ENCODE assay signal across 8 mouse cellular contexts in genomic region chr10:17946046-17946445, GRCm38 (mm10). TPM values are rescaled to one million over a fixed set of nuclear protein-coding genes. Genes with fewer than 3 reads are reported as not detected.
DNase-seq lines count a peak whose midpoint lies in the region; ATAC-seq and TF ChIP-seq lines count a peak whose summit lies in the region.

No protein-coding gene starts in this region.

- peaks cover 4% of the 10 kb centered on the region; the same call in 1 of the 2 replicates for H3K4me1 ChIP-seq in lung, adult 2 months (ENCODE audit: control insufficient read depth, insufficient read depth, low read length)
- H3K4me1 ChIP-seq in forebrain, embryonic 12.5 days, result peaks cover 7% of the 10 kb centered on the region
- peaks cover 7% of the 10 kb centered on the region; the same call in 1 of the 2 replicates for H3K4me1 ChIP-seq in limb, embryonic 15.5 days
- peaks cover 14% of the 10 kb centered on the region for H3K4me1 ChIP-seq in neural tube, embryonic 15.5 days

- peak overlapping the region; percentile 62 for H3K4me2 ChIP-seq in forebrain, embryonic 12.5 days
- peak overlapping the region; percentile 52 for H3K4me2 ChIP-seq in limb, embryonic 15.5 days
- H3K4me2 ChIP-seq in neural tube, embryonic 15.5 days, result peak overlapping the region; percentile 62

- H3K36me3 ChIP-seq in forebrain, embryonic 12.5 days (replicated peaks), result no peaks in the 10 kb centered on the region
- H3K36me3 ChIP-seq in limb, embryonic 15.5 days, result no peaks in the 10 kb centered on the region
- H3K36me3 ChIP-seq in neural tube, embryonic 15.5 days, result no peaks in the 10 kb centered on the region

- no peak for DNase-seq in lung, adult 2 months
- DNase-seq in lung, postnatal 25 days (ENCODE audit: low spot score), result no peak
- DNase-seq in embryo, embryonic 10 days (ENCODE audit: low spot score), result no peak
- no peak for DNase-seq in thymus, postnatal 25 days
- DNase-seq in gastrocnemius, postnatal 10 days, result no peak

- H3K27ac ChIP-seq in forebrain, embryonic 12.5 days, result no peak overlapping the region
- H3K27ac ChIP-seq in limb, embryonic 15.5 days, result no peak overlapping the region
- H3K27ac ChIP-seq in neural tube, embryonic 15.5 days (replicated peaks), result no peak overlapping the region

- peak overlapping the region; percentile 15 for H3K4me3 ChIP-seq in lung, adult 2 months (replicated peaks; ENCODE audit: extremely low read depth, low read depth, low read length)
- H3K4me3 ChIP-seq in forebrain, embryonic 12.5 days (replicated peaks), result peak overlapping the region; percentile 88
- H3K4me3 ChIP-seq in limb, embryonic 15.5 days, result peak overlapping the region; percentile 87
- peak overlapping the region; percentile 83 for H3K4me3 ChIP-seq in neural tube, embryonic 15.5 days (replicated peaks)

- no peak for TF ChIP-seq POLR2A in lung, adult 2 months (IDR thresholded peaks at IDR 0.05; ENCODE audit: borderline replicate concordance, extremely low read depth, low read depth, low read length)

- 8% methylated on average over 3 of the region's 3 CpGs for WGBS in lung, adult 2 months
- WGBS in forebrain, embryonic 12.5 days, result 63% methylated on average over 3 of the region's 3 CpGs
- 51% methylated on average over 3 of the region's 3 CpGs for WGBS in limb, embryonic 15.5 days
- WGBS in neural tube, embryonic 15.5 days, result 55% methylated on average over 3 of the region's 3 CpGs

- no peak for ATAC-seq in forebrain, embryonic 12.5 days (ENCODE audit: low FRiP score)
- no peak for ATAC-seq in limb, embryonic 15.5 days (ENCODE audit: insufficient number of reproducible peaks, low FRiP score, low TSS enrichment, low read depth)
- ATAC-seq in neural tube, embryonic 15.5 days (ENCODE audit: low FRiP score), result no peak

- H3K9ac ChIP-seq in forebrain, embryonic 12.5 days, result peak overlapping the region; percentile 29; the same call in 1 of the 2 replicates
- no peak overlapping the region for H3K9ac ChIP-seq in limb, embryonic 15.5 days
- no peak overlapping the region for H3K9ac ChIP-seq in neural tube, embryonic 15.5 days (replicated peaks)

- no peaks in the 10 kb centered on the region for H3K9me3 ChIP-seq in forebrain, embryonic 12.5 days
- H3K9me3 ChIP-seq in limb, embryonic 15.5 days, result no peaks in the 10 kb centered on the region
- H3K9me3 ChIP-seq in neural tube, embryonic 15.5 days (replicated peaks), result no peaks in the 10 kb centered on the region

- no peak for TF ChIP-seq CTCF in lung, adult 2 months (IDR thresholded peaks at IDR 0.05; ENCODE audit: insufficient read depth, low read length)

- H3K27me3 ChIP-seq in forebrain, embryonic 12.5 days, result no peaks in the 10 kb centered on the region
- no peaks in the 10 kb centered on the region for H3K27me3 ChIP-seq in limb, embryonic 15.5 days
- H3K27me3 ChIP-seq in neural tube, embryonic 15.5 days (replicated peaks), result no peaks in the 10 kb centered on the region

RNA-seq across cellular contexts. Expression of gene Heca, which starts 1.8 kb away (rescaled TPM):
- 23.1 and 30.9 TPM in 2 replicates for polyA plus RNA-seq in lung, adult 2 months (2012; rRNA removed)
- polyA plus RNA-seq in forebrain, embryonic 12.5 days (2016; fragmentation: Nextera tagmentation; extraction: Ambion mirVana), result 4.6 and 5.7 TPM in 2 replicates
- polyA plus RNA-seq in limb, embryonic 15.5 days (2015; fragmentation: Nextera tagmentation; extraction: Ambion mirVana), result 5.8 and 7.3 TPM in 2 replicates
- 4.3 and 4.9 TPM in 2 replicates for polyA plus RNA-seq in neural tube, embryonic 15.5 days (2015; fragmentation: Nextera tagmentation; extraction: Ambion mirVana)
- total RNA-seq in gastrocnemius, postnatal 10 days (2021), result 10 to 100 TPM; 19.3 to 22.7 TPM

Comparison
In these comparisons a context has a peak if more than half of its experiments do, and no peak if none do; other contexts are left out.
1. H3K4me3 ChIP-seq: peak in every context shown above with its lines; median percentile 88 in forebrain, embryonic 12.5 days; 87 in limb, embryonic 15.5 days; 83 in neural tube, embryonic 15.5 days; 15 in lung, adult 2 months.